Mouse (Mus musculus) hematopoietic stem cell, adult 5-6 weeks (primary cell): ENCODE results near the gene Wls. TPM values are rescaled to one million over a fixed set of nuclear protein-coding genes. Genes with fewer than 3 reads are reported as not detected.

ENCODE experiments used
- ATAC-seq, 2 experiments: fragments of 125-278 bp in 1 of 2; replicated peaks in 1 of 2; 2 replicates each; pipeline ENCODE4 v1.8.0; 2016 to 2017; ENCODE audit warnings: inconsistent platforms in 2 of 2, mild to moderate bottlenecking in 2 of 2, moderate number of reproducible peaks in 2 of 2, low read depth in 1 of 2, moderate TSS enrichment in 1 of 2; ENCODE audit not compliant: low FRiP score in 2 of 2, poor library complexity in 2 of 2, severe bottlenecking in 2 of 2, insufficient read depth in 1 of 2, low TSS enrichment in 1 of 2
- total RNA-seq: library from RNA; stranded (forward); fragments of 172-1452, 232-1000 nt; gene quantifications from 2 replicates; pipeline ENCODE4 v1.2.3, GENCODE M21; 2017

Gene Wls
- total RNA-seq, result 54.5 and 58.1 TPM in 2 replicates

- peak; percentile 66 to 72 for ATAC-seq
Measured at GRCm38 (mm10) chr3:159839481-159839880, at the start of gene Wls. Gene Wls, plus strand, starts transcription at chr3:159839672.

DNA sequence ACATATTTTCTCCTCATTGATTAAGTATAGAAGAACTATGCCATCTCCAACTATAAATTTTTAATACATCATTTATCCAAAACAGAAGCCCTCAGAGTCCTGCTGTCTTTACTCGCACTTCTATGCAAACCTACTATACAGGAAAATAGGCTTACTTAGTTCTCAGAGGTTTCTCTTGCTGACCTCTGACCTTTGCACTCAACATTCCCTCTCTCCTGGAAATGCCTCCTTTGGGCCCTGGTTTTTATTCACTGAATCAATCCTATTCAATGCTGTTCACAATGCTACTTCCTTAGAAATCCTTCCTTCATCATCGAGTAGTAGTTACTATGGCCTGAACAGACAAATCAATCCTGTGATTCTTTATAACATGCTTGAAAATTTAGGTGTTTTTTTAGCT lies 49.7 kb upstream of the Wls start:
- no peak for ATAC-seq

DNA sequence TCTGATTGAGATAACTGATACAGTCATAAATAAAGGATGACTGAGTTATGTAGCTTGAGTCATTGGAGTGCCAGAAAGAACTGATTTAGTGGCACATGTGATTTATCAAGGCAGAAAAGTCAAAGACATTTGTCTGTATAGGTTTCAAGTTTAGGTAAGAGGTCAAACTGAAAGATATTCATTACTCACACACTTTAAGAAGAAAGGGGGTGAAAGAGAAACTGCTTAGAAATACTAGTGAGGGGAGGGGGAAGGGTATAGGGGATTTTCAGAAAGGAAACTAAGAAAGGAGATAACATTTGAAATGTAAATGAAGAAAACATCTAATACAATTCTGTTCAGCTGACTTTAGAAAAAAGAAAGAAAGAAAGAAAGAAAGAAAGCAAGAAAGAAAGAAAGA lies 7.9 kb upstream of the Wls start:
- no peak for ATAC-seq

DNA sequence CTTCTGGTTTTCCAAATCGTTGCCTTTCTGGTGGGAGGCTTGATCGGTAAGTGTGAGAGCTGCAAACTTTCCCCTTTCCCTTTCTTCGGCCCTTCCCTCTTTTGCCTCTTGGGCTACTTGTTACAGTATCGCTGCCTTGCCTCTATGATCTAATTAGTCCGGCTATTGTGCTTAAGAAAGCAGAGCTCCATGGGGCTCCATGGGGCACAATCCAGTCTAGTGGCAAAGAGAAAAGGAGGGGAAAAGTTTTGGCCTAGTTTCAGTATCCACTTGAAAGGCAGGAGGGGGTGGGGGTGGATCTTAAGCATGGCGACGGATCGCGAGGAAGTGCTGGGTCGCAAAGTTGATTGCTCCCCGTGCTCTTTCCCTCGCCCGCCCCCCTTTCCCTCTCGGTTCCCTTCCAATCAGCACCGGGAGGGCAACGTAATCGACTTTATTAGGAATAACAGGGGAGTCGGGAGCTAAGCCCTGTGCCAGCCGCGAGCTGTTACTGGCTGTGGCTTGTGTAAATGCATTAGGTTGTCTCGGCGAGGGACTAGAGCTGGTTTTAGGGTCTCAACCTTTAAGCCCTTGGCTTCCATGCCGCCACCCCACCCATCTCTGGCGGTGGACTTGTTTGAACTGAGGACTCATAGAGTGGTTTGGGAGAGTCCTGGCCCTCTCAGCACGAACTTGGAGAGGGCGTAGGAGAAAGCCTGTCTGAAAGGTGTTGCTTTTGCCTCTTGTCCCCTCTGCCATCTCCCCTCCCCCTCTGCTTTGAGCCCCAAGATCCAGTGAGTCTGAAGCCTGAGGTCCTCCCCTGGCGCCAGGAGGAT lies 737 bp downstream of the Wls start:
- ATAC-seq, result peak; percentile 49 to 61

GRCm38 (mm10) chr3:159840817-159841390 lies 1.4 kb downstream of the Wls start:
- peak in 1 of 2 experiments; percentile 29; a peak in 1 of 4 replicates for ATAC-seq

- ATAC-seq, result peak; percentile 25 to 47; a peak in 2 of 4 replicates
Measured at GRCm38 (mm10) chr3:159841458-159841857, 2.0 kb downstream of the Wls start.

- no peak for ATAC-seq
Measured at GRCm38 (mm10) chr3:159843135-159843534, 3.7 kb downstream of the Wls start.

GRCm38 (mm10) chr3:159847410-159848016 lies 8.0 kb downstream of the Wls start:
- ATAC-seq, result no peak

- ATAC-seq, result no peak
Measured at GRCm38 (mm10) chr3:159848156-159848555, 8.7 kb downstream of the Wls start.

- ATAC-seq, result no peak
Measured at GRCm38 (mm10) chr3:159851476-159851875, 12.0 kb downstream of the Wls start.

DNA sequence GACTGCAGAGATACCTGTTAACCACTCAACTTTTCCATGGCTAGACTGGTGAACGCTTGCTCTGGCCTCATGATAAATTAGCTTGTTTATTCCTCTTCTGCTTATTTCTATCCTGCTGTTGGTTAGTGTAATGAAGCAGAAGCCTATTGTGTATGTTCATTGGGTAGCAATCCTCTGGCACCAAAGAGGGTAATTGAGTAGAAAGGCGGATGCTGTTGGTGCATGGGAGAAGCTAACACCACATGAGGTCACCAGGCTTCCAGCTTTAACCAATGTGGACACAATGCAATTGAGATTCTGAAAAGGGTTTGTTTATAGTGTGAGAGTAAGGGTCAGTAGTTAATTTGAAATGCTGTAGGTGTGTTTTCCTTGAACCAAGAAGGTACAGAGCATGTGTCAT lies 12.5 kb downstream of the Wls start:
- no peak for ATAC-seq

DNA sequence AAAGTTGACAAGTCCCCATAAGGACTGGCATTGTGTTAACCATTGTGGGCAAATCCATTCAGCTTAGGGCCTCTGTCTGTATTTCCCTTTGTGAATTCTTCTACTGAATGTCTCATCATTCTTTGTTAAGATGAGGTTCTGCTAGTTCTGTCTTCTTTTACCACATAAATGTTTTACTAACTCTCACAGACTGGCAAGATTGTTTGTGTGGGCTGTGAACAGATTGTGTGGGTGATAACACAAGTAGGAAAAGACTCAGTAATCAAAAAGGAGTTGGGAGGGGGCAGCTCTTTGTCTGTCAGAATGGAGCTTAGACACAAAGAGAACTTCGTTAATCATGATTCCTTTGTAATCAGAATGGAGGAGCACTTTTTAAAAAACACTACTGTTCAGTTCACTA lies 17.6 kb downstream of the Wls start:
- ATAC-seq, result no peak

- no peak for ATAC-seq
Measured at GRCm38 (mm10) chr3:159865691-159866090, 26.2 kb downstream of the Wls start.

DNA sequence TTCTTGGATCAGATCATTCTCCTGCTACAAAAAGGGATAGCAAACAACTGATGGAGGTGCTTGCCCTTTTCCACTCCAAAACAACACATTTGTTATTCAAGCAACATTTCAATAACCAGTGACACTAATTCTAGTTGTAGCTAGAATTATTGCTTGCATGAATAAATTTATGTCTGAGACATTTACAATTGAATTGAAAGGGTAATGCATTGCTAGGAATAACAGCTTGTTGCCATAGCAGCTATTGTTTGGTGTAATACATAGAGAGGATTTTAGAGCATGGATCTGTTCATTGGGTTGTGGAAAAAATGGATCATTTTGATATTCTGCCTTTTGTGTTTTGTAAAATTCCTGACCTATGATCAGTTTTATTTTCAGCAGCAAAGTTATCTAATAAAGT lies 39.5 kb downstream of the Wls start:
- ATAC-seq, result no peak

GRCm38 (mm10) chr3:159883325-159883724 lies 43.9 kb downstream of the Wls start:
- no peak for ATAC-seq

GRCm38 (mm10) chr3:159884802-159885201 lies 45.3 kb downstream of the Wls start:
- 0 out of 4 replicates have a peak, but pooled peaks of 1 of the 2 experiments have one; percentile 13 for ATAC-seq

DNA sequence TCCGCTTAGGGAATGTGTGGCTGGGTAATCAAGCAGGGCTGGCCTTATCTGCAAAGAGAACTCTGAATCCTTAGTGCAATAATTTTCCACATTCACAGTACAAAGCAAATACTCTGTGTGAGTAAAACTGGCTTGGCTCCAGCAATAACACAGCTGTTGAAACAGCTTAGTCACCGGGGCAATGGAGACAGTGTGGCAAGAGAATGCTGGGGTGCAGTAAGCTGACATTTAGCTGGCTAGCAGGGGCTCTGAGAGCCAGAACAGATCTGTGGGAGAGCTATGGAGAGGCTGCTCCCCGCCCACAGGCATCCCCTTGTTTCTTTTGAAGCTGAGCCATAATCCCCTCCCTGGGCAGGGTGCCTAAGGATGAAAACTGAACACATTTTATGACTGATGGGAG lies 45.8 kb downstream of the Wls start:
- ATAC-seq, result peak; percentile 94 to 96

GRCm38 (mm10) chr3:159885781-159886400 lies 46.4 kb downstream of the Wls start:
- no peak for ATAC-seq
